Mouse (Mus musculus): ENCODE measurements at regions not wholly inside any gene's neighbourhood (a gene's known extent, or its start where the extent isn't known, plus 50 kb on each side); places are given as distances from the start of the nearest gene placed in this dataset.

GRCm38 (mm10) chr13:5204143-5204542 lies 595.2 kb upstream of the Akr1e1 start:
- Histone ChIP-seq H3K36me3 (ENCODE audit: insufficient read depth) (no peaks in the 10 kb centered on the region), H3K4me3 (ENCODE audit: low read depth, low read length) (no peak overlapping the region), H3K4me1 (ENCODE audit: insufficient read depth) (no peaks in the 10 kb centered on the region), H3K4me2 (no peak overlapping the region), H3K27me3 (ENCODE audit: insufficient read depth, low read length) (no peaks in the 10 kb centered on the region), H3K27ac (ENCODE audit: low read depth) (no peak overlapping the region), H3K9me3 (ENCODE audit: low read depth, low read length) (no peaks in the 10 kb centered on the region), H3K9ac (no peak overlapping the region)
- peak; percentile 35 for DNase-seq
- WGBS = 33% methylated on average over 2 of the region's 2 CpGs
- ATAC-seq (ENCODE audit: insufficient read depth) = no peak
- no peak for TF ChIP-seq CTCF (IDR thresholded peaks at IDR 0.05; ENCODE audit: low read depth)

- H3K27me3 ChIP-seq (ENCODE audit: insufficient read depth, low read length) = no peaks in the 10 kb centered on the region
- no peaks in the 10 kb centered on the region for H3K4me1 ChIP-seq (ENCODE audit: insufficient read depth)
- DNase-seq (no peak), ATAC-seq (ENCODE audit: insufficient read depth) (no peak)
- H3K4me2 ChIP-seq = no peak overlapping the region
- no peak overlapping the region for H3K4me3 ChIP-seq (ENCODE audit: low read depth, low read length)
- no peak overlapping the region for H3K9ac ChIP-seq
- no peaks in the 10 kb centered on the region for H3K36me3 ChIP-seq (ENCODE audit: insufficient read depth)
- no peaks in the 10 kb centered on the region for H3K9me3 ChIP-seq (ENCODE audit: low read depth, low read length)
- no peak for TF ChIP-seq CTCF (IDR thresholded peaks at IDR 0.05; ENCODE audit: low read depth)
- H3K27ac ChIP-seq (ENCODE audit: low read depth) = no peak overlapping the region
- 84% methylated on average over 1 of the region's 1 CpGs for WGBS
Observed at GRCm38 (mm10) chr13:5211659-5212058, 602.7 kb upstream of the Akr1e1 start.

GRCm38 (mm10) chr13:5229476-5229875 lies 620.5 kb upstream of the Akr1e1 start:
- no peak for DNase-seq
- WGBS = 56% methylated on average over 3 of the region's 3 CpGs
- H3K9ac ChIP-seq = no peak overlapping the region
- H3K4me2 ChIP-seq = no peak overlapping the region
- no peaks in the 10 kb centered on the region for H3K27me3 ChIP-seq (ENCODE audit: insufficient read depth, low read length)
- no peak for ATAC-seq (ENCODE audit: insufficient read depth)
- no peak for TF ChIP-seq CTCF (IDR thresholded peaks at IDR 0.05; ENCODE audit: low read depth)
- H3K9me3 ChIP-seq (ENCODE audit: low read depth, low read length) = no peaks in the 10 kb centered on the region
- no peak overlapping the region for H3K27ac ChIP-seq (ENCODE audit: low read depth)
- no peak overlapping the region for H3K4me3 ChIP-seq (ENCODE audit: low read depth, low read length)
- no peaks in the 10 kb centered on the region for H3K36me3 ChIP-seq (ENCODE audit: insufficient read depth)
- no peaks in the 10 kb centered on the region for H3K4me1 ChIP-seq (ENCODE audit: insufficient read depth)

- Histone ChIP-seq H3K4me2 (no peak overlapping the region), H3K4me3 (ENCODE audit: low read depth, low read length) (no peak overlapping the region), H3K27me3 (ENCODE audit: insufficient read depth, low read length) (no peaks in the 10 kb centered on the region), H3K9ac (no peak overlapping the region), H3K4me1 (ENCODE audit: insufficient read depth) (no peaks in the 10 kb centered on the region), H3K36me3 (ENCODE audit: insufficient read depth) (no peaks in the 10 kb centered on the region), H3K9me3 (ENCODE audit: low read depth, low read length) (no peaks in the 10 kb centered on the region), H3K27ac (ENCODE audit: low read depth) (no peak overlapping the region)
- TF ChIP-seq CTCF (IDR thresholded peaks at IDR 0.05; ENCODE audit: low read depth) = no peak
- DNase-seq (no peak), ATAC-seq (ENCODE audit: insufficient read depth) (no peak)
- WGBS = 87% methylated on average over 3 of the region's 3 CpGs
Observed at GRCm38 (mm10) chr13:5234232-5234631, 625.3 kb upstream of the Akr1e1 start.

GRCm38 (mm10) chr13:5235391-5235790 lies 625.9 kb upstream of the Klf6 start:
- no peaks in the 10 kb centered on the region for H3K36me3 ChIP-seq (ENCODE audit: insufficient read depth)
- ATAC-seq (ENCODE audit: insufficient read depth) = no peak
- DNase-seq = no peak
- WGBS = 95% methylated on average over 1 of the region's 1 CpGs
- no peak overlapping the region for H3K4me2 ChIP-seq
- H3K4me1 ChIP-seq (ENCODE audit: insufficient read depth) = no peaks in the 10 kb centered on the region
- no peak for TF ChIP-seq CTCF (IDR thresholded peaks at IDR 0.05; ENCODE audit: low read depth)
- H3K27me3 ChIP-seq (ENCODE audit: insufficient read depth, low read length) = no peaks in the 10 kb centered on the region
- no peak overlapping the region for H3K4me3 ChIP-seq (ENCODE audit: low read depth, low read length)
- no peaks in the 10 kb centered on the region for H3K9me3 ChIP-seq (ENCODE audit: low read depth, low read length)
- H3K9ac ChIP-seq = no peak overlapping the region
- no peak overlapping the region for H3K27ac ChIP-seq (ENCODE audit: low read depth)

- 60% methylated on average over 4 of the region's 4 CpGs for WGBS
Observed at GRCm38 (mm10) chr13:5240541-5240940, 620.7 kb upstream of the Klf6 start.

GRCm38 (mm10) chr13:5242782-5243181 lies 618.5 kb upstream of the Klf6 start:
- H3K4me3 ChIP-seq (ENCODE audit: low read depth, low read length) = no peak overlapping the region
- no peak overlapping the region for H3K27ac ChIP-seq (ENCODE audit: low read depth)
- no peaks in the 10 kb centered on the region for H3K9me3 ChIP-seq (ENCODE audit: low read depth, low read length)
- H3K27me3 ChIP-seq (ENCODE audit: insufficient read depth, low read length) = no peaks in the 10 kb centered on the region
- H3K4me1 ChIP-seq (ENCODE audit: insufficient read depth) = no peaks in the 10 kb centered on the region; the same call in 1 of the 2 replicates
- H3K9ac ChIP-seq = no peak overlapping the region
- ATAC-seq (ENCODE audit: insufficient read depth) = no peak
- DNase-seq = no peak
- no peak for TF ChIP-seq CTCF (IDR thresholded peaks at IDR 0.05; ENCODE audit: low read depth)
- no peaks in the 10 kb centered on the region for H3K36me3 ChIP-seq (ENCODE audit: insufficient read depth)
- H3K4me2 ChIP-seq = no peak overlapping the region
- WGBS = 49% methylated on average over 2 of the region's 2 CpGs

More at GRCm38 (mm10) chr13:5240541-5240940, 620.7 kb upstream of the Klf6 start:
- Histone ChIP-seq H3K4me2 (no peak overlapping the region), H3K27ac (ENCODE audit: low read depth) (no peak overlapping the region), H3K27me3 (ENCODE audit: insufficient read depth, low read length) (no peaks in the 10 kb centered on the region), H3K4me1 (ENCODE audit: insufficient read depth) (no peaks in the 10 kb centered on the region; the same call in 1 of the 2 replicates), H3K36me3 (ENCODE audit: insufficient read depth) (no peaks in the 10 kb centered on the region), H3K9me3 (ENCODE audit: low read depth, low read length) (no peaks in the 10 kb centered on the region), H3K4me3 (ENCODE audit: low read depth, low read length) (no peak overlapping the region), H3K9ac (no peak overlapping the region)
- ATAC-seq (ENCODE audit: insufficient read depth) (peak; percentile 44; the same call in 1 of the 2 replicates), DNase-seq (peak; percentile 67)
- no peak for TF ChIP-seq CTCF (IDR thresholded peaks at IDR 0.05; ENCODE audit: low read depth)

Data from lung, embryonic 14.5 days (tissue).